Mouse (Mus musculus): ENCODE measurements at regions not wholly inside any gene's neighbourhood (a gene's known extent, or its start where the extent isn't known, plus 50 kb on each side); places are given as distances from the start of the nearest gene placed in this dataset.

- no peak for DNase-seq (ENCODE audit: extremely low spot score)
These were observed 175.2 kb upstream of the 2610001J05Rik start for GRCm38 (mm10) chr6:14046560-14046959.

- DNase-seq (ENCODE audit: extremely low spot score), result no peak
These were observed 173.3 kb upstream of the 2610001J05Rik start for GRCm38 (mm10) chr6:14044654-14045053.

GRCm38 (mm10) chr6:14025898-14026297 lies 154.6 kb upstream of the 2610001J05Rik start:
- no peak for DNase-seq (ENCODE audit: extremely low spot score)

- no peak for DNase-seq (ENCODE audit: extremely low spot score)
These were observed 147.6 kb upstream of the 2610001J05Rik start for GRCm38 (mm10) chr6:14018928-14019327.

- DNase-seq (ENCODE audit: extremely low spot score), result no peak
These were observed 111.5 kb upstream of the 2610001J05Rik start for GRCm38 (mm10) chr6:13982606-13983389.

- no peak for DNase-seq (ENCODE audit: extremely low spot score)
These were observed 103.6 kb upstream of the 2610001J05Rik start for GRCm38 (mm10) chr6:13974710-13975506.

GRCm38 (mm10) chr6:13964471-13964870 lies 93.2 kb upstream of the 2610001J05Rik start:
- DNase-seq (ENCODE audit: extremely low spot score), result no peak

- no peak for DNase-seq (ENCODE audit: extremely low spot score)
These were observed 92.7 kb upstream of the 2610001J05Rik start for GRCm38 (mm10) chr6:13964013-13964412.

GRCm38 (mm10) chr6:13949640-13950039 lies 78.3 kb upstream of the 2610001J05Rik start:
- DNase-seq (ENCODE audit: extremely low spot score), result no peak

GRCm38 (mm10) chr6:13920809-13921760 lies 49.8 kb upstream of the 2610001J05Rik start:
- DNase-seq (ENCODE audit: extremely low spot score), result no peak

Data from embryo, embryonic 9.5 days (tissue).